Mouse (Mus musculus) neural tube, embryonic 12.5 days (tissue): ENCODE data around the gene A830031A19Rik. TPM values are rescaled to one million over a fixed set of nuclear protein-coding genes. Genes with fewer than 3 reads are reported as not detected.

Experiments
- ATAC-seq: fragments of 200-750 bp; cut with Nextera tagmentation; 2 replicates; pipeline ENCODE4 v1.8.0; 2017; ENCODE audit warnings: low read depth, mild to moderate bottlenecking, moderate TSS enrichment, moderate library complexity; ENCODE audit not compliant: low FRiP score
- H3K27ac ChIP-seq: fragments of 300-500 bp; sonication (generic); 2 replicates; pipeline ENCODE4 v1.5.1; 2016
- H3K27me3 ChIP-seq: fragments of 300-500 bp; sonication (generic); replicated peaks from 2 replicates; pipeline ENCODE4 v1.6.1; 2016; ENCODE audit warnings: mild to moderate bottlenecking
- H3K36me3 ChIP-seq: fragments of 300-500 bp; sonication (generic); 2 replicates; pipeline ENCODE4 v1.6.1; 2016; ENCODE audit warnings: mild to moderate bottlenecking
- H3K4me1 ChIP-seq: fragments of 300-500 bp; sonication (generic); 2 replicates; pipeline ENCODE4 v1.6.1; 2016
- H3K4me2 ChIP-seq: fragments of 300-500 bp; sonication (generic); replicated peaks from 2 replicates; pipeline ENCODE4 v1.6.1; 2016; ENCODE audit warnings: mild to moderate bottlenecking
- H3K4me3 ChIP-seq: fragments of 300-500 bp; sonication (generic); 2 replicates; pipeline ENCODE4 v1.5.1; 2016
- H3K9ac ChIP-seq: fragments of 300-500 bp; sonication (generic); 2 replicates; pipeline ENCODE4 v1.6.1; 2016; ENCODE audit warnings: mild to moderate bottlenecking
- H3K9me3 ChIP-seq: fragments of 300-500 bp; sonication (generic); 2 replicates; pipeline ENCODE4 v1.6.1; 2016; ENCODE audit warnings: mild to moderate bottlenecking
- WGBS: fragments of 180-500 bp; shearing (Covaris S2); methylation state at CpG from one replicate; pipeline ENCODE4 v1.1.7; 2016; 5-methylcytosine and 5-hydroxymethylcytosine counted together
- polyA plus RNA-seq: library from polyadenylated mRNA; unstranded; fragments of >200 nt; fragmentation: Nextera tagmentation; extraction: Ambion mirVana; gene quantifications from 2 replicates; pipeline ENCODE4 v1.2.1, GENCODE M21; 2016

Gene A830031A19Rik
- polyA plus RNA-seq, 1 experiment from 2014 or later = not detected

DNA sequence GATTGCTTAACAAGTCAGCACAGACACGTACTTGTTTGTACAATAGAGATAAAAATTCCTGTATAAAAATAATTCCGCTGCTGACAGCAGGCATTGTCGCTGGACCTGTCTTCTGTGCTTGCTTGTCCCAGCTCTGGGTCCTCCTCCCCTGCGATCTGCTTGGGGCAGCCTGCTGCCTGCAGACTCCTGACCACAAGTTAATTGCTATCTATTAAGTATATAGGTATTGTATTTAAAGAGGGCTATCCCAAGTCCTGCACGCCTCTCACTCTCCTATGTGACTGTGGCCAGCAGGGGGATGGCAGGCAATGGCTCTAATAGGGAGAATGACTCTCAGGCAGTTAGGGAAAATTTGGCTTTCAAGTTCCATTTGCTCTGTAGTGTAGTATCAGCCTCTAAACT is 19.2 kb upstream of the A830031A19Rik start:
- Histone ChIP-seq H3K4me3 (no peak overlapping the region), H3K9me3 (no peaks in the 10 kb centered on the region), H3K4me1 (peaks cover 75% of the 10 kb centered on the region), H3K36me3 (peaks cover 17% of the 10 kb centered on the region), H3K27me3 (no peaks in the 10 kb centered on the region), H3K27ac (no peak overlapping the region), H3K9ac (no peak overlapping the region), H3K4me2 (no peak overlapping the region)
- no peak for ATAC-seq
- WGBS = 38% methylated on average over 5 of the region's 5 CpGs

DNA sequence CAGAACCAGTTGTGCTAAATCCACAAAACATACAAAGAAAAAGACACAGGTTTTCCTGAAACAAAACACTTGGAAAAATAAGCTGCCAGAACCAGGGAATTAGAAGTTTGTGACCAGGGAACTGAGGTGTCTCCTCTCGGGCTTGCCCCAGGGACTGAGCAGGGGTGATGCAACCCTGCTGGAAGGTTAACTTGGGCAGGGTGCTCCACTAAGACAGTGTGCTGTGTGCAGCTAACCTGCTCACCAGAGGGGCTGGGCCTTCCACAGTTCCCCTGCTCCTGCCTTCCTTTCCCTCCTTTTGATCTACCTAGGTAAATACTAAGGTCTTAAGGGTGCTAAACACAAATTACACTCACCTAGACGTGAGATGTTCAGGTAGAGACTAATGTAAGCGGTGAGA is 17.8 kb upstream of the A830031A19Rik start:
- no peak overlapping the region for H3K4me3 ChIP-seq
- peaks cover 26% of the 10 kb centered on the region for H3K36me3 ChIP-seq
- WGBS = 47% methylated on average over 3 of the region's 3 CpGs
- H3K27ac ChIP-seq = no peak overlapping the region
- no peak for ATAC-seq
- no peak overlapping the region for H3K9ac ChIP-seq
- H3K9me3 ChIP-seq = no peaks in the 10 kb centered on the region
- H3K4me2 ChIP-seq = 0 out of 2 replicates have a peak overlapping the region, but pooled peaks have one; percentile 6
- peaks cover 74% of the 10 kb centered on the region for H3K4me1 ChIP-seq
- no peaks in the 10 kb centered on the region for H3K27me3 ChIP-seq

DNA sequence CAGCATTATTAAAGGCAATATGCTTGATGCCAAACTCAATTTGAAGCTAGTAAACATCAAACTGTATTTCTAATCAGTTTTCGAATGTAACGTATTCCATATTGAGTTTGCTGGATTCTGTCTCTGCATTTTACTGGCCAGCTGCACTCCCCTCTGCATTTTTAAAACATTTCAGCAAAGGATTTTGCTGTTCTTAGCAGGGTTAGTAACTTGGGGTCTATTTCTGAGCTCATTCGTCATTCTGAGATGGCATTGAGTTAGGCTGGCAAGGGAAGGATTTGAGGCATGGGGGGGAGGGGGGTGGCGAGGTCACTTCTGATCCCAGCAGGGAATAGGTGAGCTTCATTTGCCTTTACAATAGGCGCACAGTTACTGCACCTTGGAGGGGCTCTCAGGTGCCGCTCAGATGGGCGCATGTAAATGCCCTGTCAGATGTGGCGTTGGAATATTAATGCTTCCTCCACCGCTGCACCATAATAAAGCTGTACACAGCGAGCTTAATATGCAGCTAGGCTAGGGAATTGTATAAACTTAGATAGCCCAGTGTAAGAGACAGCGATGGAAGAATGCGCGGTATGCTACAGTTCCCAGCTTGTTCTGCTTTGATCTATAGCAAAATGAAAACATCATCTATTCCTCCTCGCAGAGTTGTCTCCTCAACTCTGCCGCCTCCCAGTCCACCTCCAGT is 16.7 kb upstream of the A830031A19Rik start:
- H3K4me2 ChIP-seq = peak overlapping the region; percentile 47
- no peaks in the 10 kb centered on the region for H3K9me3 ChIP-seq
- peaks cover 37% of the 10 kb centered on the region for H3K36me3 ChIP-seq
- H3K9ac ChIP-seq = no peak overlapping the region
- H3K4me3 ChIP-seq = no peak overlapping the region
- H3K27me3 ChIP-seq = no peaks in the 10 kb centered on the region
- no peak overlapping the region for H3K27ac ChIP-seq
- peaks cover 73% of the 10 kb centered on the region for H3K4me1 ChIP-seq
- 23% methylated on average over 15 of the region's 15 CpGs for WGBS
- peak; percentile 30; the same call in 1 of the 2 replicates for ATAC-seq

GRCm38 (mm10) chr11:24090443-24090842 is 15.6 kb upstream of the A830031A19Rik start:
- Histone ChIP-seq H3K27me3 (no peaks in the 10 kb centered on the region), H3K4me3 (no peak overlapping the region), H3K4me1 (peaks cover 69% of the 10 kb centered on the region), H3K36me3 (peaks cover 48% of the 10 kb centered on the region), H3K4me2 (0 out of 2 replicates have a peak overlapping the region, but pooled peaks have one; percentile 25), H3K9ac (no peak overlapping the region), H3K9me3 (no peaks in the 10 kb centered on the region), H3K27ac (no peak overlapping the region)
- WGBS = 80% methylated on average over 4 of the region's 4 CpGs
- no peak for ATAC-seq

GRCm38 (mm10) chr11:24087069-24087468 is 12.2 kb upstream of the A830031A19Rik start:
- Histone ChIP-seq H3K4me1 (peaks cover 65% of the 10 kb centered on the region), H3K9ac (no peak overlapping the region), H3K4me3 (no peak overlapping the region), H3K27ac (no peak overlapping the region), H3K4me2 (0 out of 2 replicates have a peak overlapping the region, but pooled peaks have one; percentile 2), H3K9me3 (no peaks in the 10 kb centered on the region), H3K36me3 (peaks cover 44% of the 10 kb centered on the region), H3K27me3 (no peaks in the 10 kb centered on the region)
- no peak for ATAC-seq
- WGBS = 81% methylated on average over 4 of the region's 4 CpGs

DNA sequence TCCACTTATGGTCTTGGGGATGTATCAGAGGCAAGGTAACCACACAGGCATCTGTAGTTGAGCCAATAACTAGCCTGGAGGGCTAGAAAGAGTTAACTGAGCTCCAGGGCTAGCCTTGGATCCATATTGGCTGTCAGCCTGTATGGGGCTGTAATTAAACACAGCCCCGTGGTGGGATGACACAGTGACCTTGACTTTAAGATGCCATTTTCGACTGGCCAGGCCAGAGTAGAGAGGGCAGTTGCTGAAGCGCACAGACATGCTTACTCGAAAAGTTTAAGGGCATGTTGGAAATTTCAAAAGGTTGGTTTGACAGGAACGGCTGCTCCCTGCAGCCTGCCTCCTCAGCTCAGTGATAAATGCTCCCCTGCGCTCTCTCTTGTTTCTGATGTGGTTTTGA is 11.1 kb upstream of the A830031A19Rik start:
- Histone ChIP-seq H3K27me3 (no peaks in the 10 kb centered on the region), H3K9me3 (no peaks in the 10 kb centered on the region), H3K4me1 (peaks cover 57% of the 10 kb centered on the region), H3K36me3 (peaks cover 44% of the 10 kb centered on the region), H3K27ac (no peak overlapping the region), H3K4me2 (peak overlapping the region; percentile 17; the same call in 1 of the 2 replicates), H3K9ac (no peak overlapping the region), H3K4me3 (no peak overlapping the region)
- WGBS = 61% methylated on average over 6 of the region's 6 CpGs
- ATAC-seq = no peak

- no peak for ATAC-seq
- H3K4me3 ChIP-seq = no peak overlapping the region
- no peaks in the 10 kb centered on the region for H3K27me3 ChIP-seq
- H3K4me1 ChIP-seq = peaks cover 49% of the 10 kb centered on the region
- peaks cover 38% of the 10 kb centered on the region for H3K36me3 ChIP-seq
- H3K27ac ChIP-seq = no peak overlapping the region
- WGBS = 59% methylated on average over 4 of the region's 4 CpGs
- peak overlapping the region; percentile 39 for H3K4me2 ChIP-seq
- no peaks in the 10 kb centered on the region for H3K9me3 ChIP-seq
- H3K9ac ChIP-seq = no peak overlapping the region
These were observed 9.7 kb upstream of the A830031A19Rik start for GRCm38 (mm10) chr11:24084590-24084989.

DNA sequence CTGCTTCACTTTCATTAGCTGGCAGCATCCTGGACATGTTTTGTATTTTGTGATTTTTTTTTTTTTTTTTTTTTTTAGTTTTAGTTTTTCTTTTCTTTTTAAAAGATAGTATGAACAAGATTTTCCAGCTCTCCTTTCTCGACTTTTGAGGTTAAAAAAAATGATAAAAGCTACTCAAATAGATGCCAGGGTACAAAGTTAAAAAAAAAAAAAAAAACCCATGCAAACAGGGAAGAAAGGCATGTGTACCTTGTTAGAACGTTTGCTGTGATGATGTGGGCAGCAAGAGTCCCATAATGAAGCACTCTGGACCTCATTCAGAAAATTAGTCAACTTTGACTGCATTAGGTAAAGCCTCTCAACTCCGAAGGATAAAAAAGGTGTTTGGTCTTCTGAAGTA is 9.2 kb upstream of the A830031A19Rik start:
- Histone ChIP-seq H3K4me1 (peaks cover 45% of the 10 kb centered on the region), H3K4me3 (no peak overlapping the region), H3K27ac (no peak overlapping the region), H3K27me3 (no peaks in the 10 kb centered on the region), H3K36me3 (peaks cover 33% of the 10 kb centered on the region), H3K9ac (0 out of 2 replicates have a peak overlapping the region, but pooled peaks have one; percentile 48), H3K9me3 (no peaks in the 10 kb centered on the region), H3K4me2 (peak overlapping the region; percentile 79)
- WGBS = 55% methylated on average over 3 of the region's 3 CpGs
- ATAC-seq = no peak

DNA sequence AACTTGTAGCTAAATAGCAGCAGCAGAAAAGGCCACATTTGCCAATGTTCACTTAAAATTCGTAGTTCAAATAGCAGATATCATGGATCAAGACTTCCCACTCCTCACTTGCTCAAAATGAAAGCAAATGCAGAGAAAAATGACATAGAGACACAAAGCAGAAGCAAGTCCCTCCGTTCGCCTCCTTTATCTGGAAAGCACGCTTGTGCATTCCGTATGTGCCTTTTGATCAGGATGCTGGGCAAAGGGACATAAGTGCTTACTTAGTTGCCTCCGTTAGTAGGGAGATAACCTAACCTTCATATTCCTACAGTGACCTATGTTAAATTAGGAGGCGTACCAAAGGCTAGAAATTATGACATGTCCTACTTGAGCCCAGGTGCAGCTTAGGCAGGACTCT is 8.6 kb upstream of the A830031A19Rik start:
- H3K9me3 ChIP-seq = no peaks in the 10 kb centered on the region
- H3K9ac ChIP-seq = peak overlapping the region; percentile 48
- peak overlapping the region; percentile 79 for H3K4me2 ChIP-seq
- H3K4me3 ChIP-seq = peak overlapping the region; percentile 21; the same call in 1 of the 2 replicates
- H3K27ac ChIP-seq = no peak overlapping the region
- 56% methylated on average over 7 of the region's 7 CpGs for WGBS
- no peak for ATAC-seq
- peaks cover 41% of the 10 kb centered on the region for H3K4me1 ChIP-seq
- no peaks in the 10 kb centered on the region for H3K27me3 ChIP-seq
- H3K36me3 ChIP-seq = peaks cover 33% of the 10 kb centered on the region

DNA sequence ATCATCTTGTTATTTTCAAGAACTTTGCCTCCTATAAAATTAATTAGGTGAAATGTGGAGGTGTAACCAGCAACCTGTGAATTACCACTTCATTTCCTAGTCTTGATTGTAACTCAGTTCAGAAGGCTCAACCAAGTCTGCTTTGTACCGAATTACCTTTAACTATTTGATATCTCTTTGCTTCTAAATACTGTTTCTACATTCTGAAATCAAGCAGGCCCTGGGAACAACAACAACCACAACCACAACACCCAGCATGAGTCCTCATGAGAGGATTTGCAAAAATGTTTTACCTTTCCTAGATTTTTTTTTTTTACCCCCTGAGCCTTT is 8.2 kb upstream of the A830031A19Rik start:
- H3K9ac ChIP-seq = peak overlapping the region; percentile 48
- H3K36me3 ChIP-seq = peaks cover 29% of the 10 kb centered on the region
- H3K27ac ChIP-seq = no peak overlapping the region
- 27% methylated on average over 1 of the region's 1 CpGs for WGBS
- no peaks in the 10 kb centered on the region for H3K9me3 ChIP-seq
- peaks cover 37% of the 10 kb centered on the region for H3K4me1 ChIP-seq
- no peak for ATAC-seq
- peak overlapping the region; percentile 21; the same call in 1 of the 2 replicates for H3K4me3 ChIP-seq
- peak overlapping the region; percentile 79 for H3K4me2 ChIP-seq
- H3K27me3 ChIP-seq = no peaks in the 10 kb centered on the region

- Histone ChIP-seq H3K27ac (peak overlapping the region; percentile 82), H3K27me3 (no peaks in the 10 kb centered on the region), H3K36me3 (peaks cover 24% of the 10 kb centered on the region), H3K9me3 (no peaks in the 10 kb centered on the region), H3K9ac (peak overlapping the region; percentile 98), H3K4me1 (peaks cover 32% of the 10 kb centered on the region), H3K4me3 (peak overlapping the region; percentile 90), H3K4me2 (peak overlapping the region; percentile 79)
- 11% methylated on average over 11 of the region's 11 CpGs for WGBS
- no peak for ATAC-seq
These were observed 7.7 kb upstream of the A830031A19Rik start for GRCm38 (mm10) chr11:24082385-24083075.

DNA sequence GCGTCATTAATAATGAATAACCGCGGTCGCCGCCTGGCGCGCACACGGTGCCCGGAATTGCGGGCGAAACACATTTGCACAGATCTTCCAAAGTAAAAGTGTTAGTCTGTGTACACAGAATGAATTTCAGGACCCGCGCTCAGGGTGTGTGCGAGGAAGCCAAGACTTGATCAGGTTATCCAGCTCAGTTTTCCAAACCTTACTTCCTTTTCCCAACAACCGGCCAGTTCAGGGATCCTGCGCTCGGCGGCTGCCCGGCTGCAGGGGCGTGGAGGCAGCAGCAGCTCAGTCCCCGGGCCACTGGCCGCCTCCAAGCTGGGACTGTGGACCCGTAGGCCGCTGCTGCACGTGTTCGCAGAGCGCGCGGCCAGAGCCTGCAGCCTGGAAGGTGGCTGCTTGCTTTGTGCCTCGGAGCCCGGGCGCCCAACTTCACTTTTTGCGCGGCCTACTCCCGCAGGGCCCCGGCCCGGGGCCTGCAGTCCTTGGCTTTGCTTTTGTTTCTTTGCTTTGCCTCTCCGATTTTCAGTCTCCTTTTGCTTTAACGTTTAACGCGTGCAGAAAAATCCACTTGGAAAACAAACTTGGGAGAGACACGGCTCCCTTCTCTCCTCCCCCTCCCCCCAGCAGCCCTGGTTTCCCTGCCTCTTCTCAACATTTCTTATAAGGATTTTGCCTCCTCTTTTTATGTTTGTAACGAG is 7.0 kb upstream of the A830031A19Rik start:
- Histone ChIP-seq H3K27ac (peak overlapping the region; percentile 82), H3K27me3 (no peaks in the 10 kb centered on the region), H3K9me3 (no peaks in the 10 kb centered on the region), H3K4me2 (peak overlapping the region; percentile 79), H3K36me3 (peaks cover 17% of the 10 kb centered on the region), H3K9ac (peak overlapping the region; percentile 98), H3K4me3 (peak overlapping the region; percentile 90), H3K4me1 (peaks cover 26% of the 10 kb centered on the region)
- 0 out of 2 replicates have a peak, but pooled peaks have one; percentile 5 for ATAC-seq
- 1% methylated on average over 43 of the region's 43 CpGs for WGBS
